Mouse (Mus musculus): ENCODE measurements at regions not wholly inside any gene's neighbourhood (a gene's known extent, or its start where the extent isn't known, plus 50 kb on each side); places are given as distances from the start of the nearest gene placed in this dataset.

GRCm38 (mm10) chr4:32161871-32162656 lies 76.5 kb upstream of the Bach2 start:
- no peak for TF ChIP-seq CTCF (IDR thresholded peaks at IDR 0.05; ENCODE audit: extremely low read depth, insufficient read length, insufficient replicate concordance, low read depth, low read length)
- no peak for TF ChIP-seq POLR2A (IDR thresholded peaks at IDR 0.05; ENCODE audit: low read depth, low read length)
- H3K27ac ChIP-seq (ENCODE audit: insufficient read depth, low read depth, low read length): no peak overlapping the region
- H3K4me1 ChIP-seq (ENCODE audit: control insufficient read depth, insufficient read depth, insufficient read length, low read length): no peaks in the 10 kb centered on the region
- H3K4me3 ChIP-seq (ENCODE audit: low read depth, low read length): no peak overlapping the region
- H3K36me3 ChIP-seq (ENCODE audit: control insufficient read depth, insufficient read depth, low read length): no peaks in the 10 kb centered on the region
- WGBS: 60% methylated on average over 10 of the region's 10 CpGs
- no peaks in the 10 kb centered on the region for H3K27me3 ChIP-seq (ENCODE audit: control insufficient read depth, insufficient read depth, low read length)

GRCm38 (mm10) chr4:32162694-32163240 lies 75.8 kb upstream of the Bach2 start:
- Histone ChIP-seq H3K27ac (ENCODE audit: insufficient read depth, low read depth, low read length) (no peak overlapping the region), H3K4me3 (ENCODE audit: low read depth, low read length) (no peak overlapping the region), H3K27me3 (ENCODE audit: control insufficient read depth, insufficient read depth, low read length) (no peaks in the 10 kb centered on the region), H3K4me1 (ENCODE audit: control insufficient read depth, insufficient read depth, insufficient read length, low read length) (no peaks in the 10 kb centered on the region), H3K36me3 (ENCODE audit: control insufficient read depth, insufficient read depth, low read length) (no peaks in the 10 kb centered on the region)
- WGBS: 89% methylated on average over 12 of the region's 12 CpGs
- TF ChIP-seq POLR2A (IDR thresholded peaks at IDR 0.05; ENCODE audit: low read depth, low read length): no peak

- TF ChIP-seq CTCF (IDR thresholded peaks at IDR 0.05; ENCODE audit: extremely low read depth, insufficient read length, insufficient replicate concordance, low read depth, low read length): no peak
- TF ChIP-seq POLR2A (IDR thresholded peaks at IDR 0.05; ENCODE audit: low read depth, low read length): no peak
- WGBS: 77% methylated on average over 11 of the region's 11 CpGs
- Histone ChIP-seq H3K27ac (ENCODE audit: insufficient read depth, low read depth, low read length) (0 out of 2 replicates have a peak overlapping the region, but pooled peaks have one; percentile 4), H3K4me1 (ENCODE audit: control insufficient read depth, insufficient read depth, insufficient read length, low read length) (no peaks in the 10 kb centered on the region), H3K36me3 (ENCODE audit: control insufficient read depth, insufficient read depth, low read length) (no peaks in the 10 kb centered on the region), H3K27me3 (ENCODE audit: control insufficient read depth, insufficient read depth, low read length) (no peaks in the 10 kb centered on the region), H3K4me3 (ENCODE audit: low read depth, low read length) (no peak overlapping the region)
Observed at GRCm38 (mm10) chr4:32164081-32164641, 74.4 kb upstream of the Bach2 start.

GRCm38 (mm10) chr4:32164736-32165241 lies 73.8 kb upstream of the Bach2 start:
- no peak for TF ChIP-seq CTCF (IDR thresholded peaks at IDR 0.05; ENCODE audit: extremely low read depth, insufficient read length, insufficient replicate concordance, low read depth, low read length)
- TF ChIP-seq POLR2A (IDR thresholded peaks at IDR 0.05; ENCODE audit: low read depth, low read length): no peak
- 79% methylated on average over 11 of the region's 11 CpGs for WGBS
- 0 out of 2 replicates have a peak overlapping the region, but pooled peaks have one; percentile 4 for H3K27ac ChIP-seq (ENCODE audit: insufficient read depth, low read depth, low read length)
- no peaks in the 10 kb centered on the region for H3K27me3 ChIP-seq (ENCODE audit: control insufficient read depth, insufficient read depth, low read length)
- H3K36me3 ChIP-seq (ENCODE audit: control insufficient read depth, insufficient read depth, low read length): no peaks in the 10 kb centered on the region
- H3K4me3 ChIP-seq (ENCODE audit: low read depth, low read length): no peak overlapping the region
- no peaks in the 10 kb centered on the region for H3K4me1 ChIP-seq (ENCODE audit: control insufficient read depth, insufficient read depth, insufficient read length, low read length)

- H3K4me1 ChIP-seq (ENCODE audit: control insufficient read depth, insufficient read depth, insufficient read length, low read length): peaks cover 3% of the 10 kb centered on the region; the same call in 1 of the 2 replicates
- WGBS: 31% methylated on average over 12 of the region's 12 CpGs
- no peak overlapping the region for H3K4me3 ChIP-seq (ENCODE audit: low read depth, low read length)
- H3K36me3 ChIP-seq (ENCODE audit: control insufficient read depth, insufficient read depth, low read length): no peaks in the 10 kb centered on the region
- no peaks in the 10 kb centered on the region for H3K27me3 ChIP-seq (ENCODE audit: control insufficient read depth, insufficient read depth, low read length)
- no peak overlapping the region for H3K27ac ChIP-seq (ENCODE audit: insufficient read depth, low read depth, low read length)
- no peak for TF ChIP-seq POLR2A (IDR thresholded peaks at IDR 0.05; ENCODE audit: low read depth, low read length)
- TF ChIP-seq CTCF (IDR thresholded peaks at IDR 0.05; ENCODE audit: extremely low read depth, insufficient read length, insufficient replicate concordance, low read depth, low read length): no peak
Observed at GRCm38 (mm10) chr4:32165918-32166528, 72.6 kb upstream of the Bach2 start.

- Histone ChIP-seq H3K36me3 (ENCODE audit: control insufficient read depth, insufficient read depth, low read length) (no peaks in the 10 kb centered on the region), H3K4me1 (ENCODE audit: control insufficient read depth, insufficient read depth, insufficient read length, low read length) (peaks cover 3% of the 10 kb centered on the region; the same call in 1 of the 2 replicates), H3K4me3 (ENCODE audit: low read depth, low read length) (no peak overlapping the region), H3K27me3 (ENCODE audit: control insufficient read depth, insufficient read depth, low read length) (no peaks in the 10 kb centered on the region), H3K27ac (ENCODE audit: insufficient read depth, low read depth, low read length) (no peak overlapping the region)
- 82% methylated on average over 11 of the region's 11 CpGs for WGBS
- TF ChIP-seq CTCF (IDR thresholded peaks at IDR 0.05; ENCODE audit: extremely low read depth, insufficient read length, insufficient replicate concordance, low read depth, low read length): no peak
- no peak for TF ChIP-seq POLR2A (IDR thresholded peaks at IDR 0.05; ENCODE audit: low read depth, low read length)
Observed at GRCm38 (mm10) chr4:32167151-32167550, 71.5 kb upstream of the Bach2 start.

GRCm38 (mm10) chr4:32170106-32170459 lies 68.5 kb upstream of the Bach2 start:
- Histone ChIP-seq H3K4me1 (ENCODE audit: control insufficient read depth, insufficient read depth, insufficient read length, low read length) (peaks cover 3% of the 10 kb centered on the region; the same call in 1 of the 2 replicates), H3K4me3 (ENCODE audit: low read depth, low read length) (no peak overlapping the region), H3K36me3 (ENCODE audit: control insufficient read depth, insufficient read depth, low read length) (no peaks in the 10 kb centered on the region), H3K27ac (ENCODE audit: insufficient read depth, low read depth, low read length) (no peak overlapping the region; the same call in 1 of the 2 replicates), H3K27me3 (ENCODE audit: control insufficient read depth, insufficient read depth, low read length) (no peaks in the 10 kb centered on the region)
- TF ChIP-seq POLR2A (IDR thresholded peaks at IDR 0.05; ENCODE audit: low read depth, low read length) (no peak), CTCF (IDR thresholded peaks at IDR 0.05; ENCODE audit: extremely low read depth, insufficient read length, insufficient replicate concordance, low read depth, low read length) (no peak)
- 34% methylated on average over 4 of the region's 4 CpGs for WGBS

Data from small intestine, adult 2 months (tissue).